ENCODE assay signal across 15 mouse cellular contexts in the genomic region with DNA sequence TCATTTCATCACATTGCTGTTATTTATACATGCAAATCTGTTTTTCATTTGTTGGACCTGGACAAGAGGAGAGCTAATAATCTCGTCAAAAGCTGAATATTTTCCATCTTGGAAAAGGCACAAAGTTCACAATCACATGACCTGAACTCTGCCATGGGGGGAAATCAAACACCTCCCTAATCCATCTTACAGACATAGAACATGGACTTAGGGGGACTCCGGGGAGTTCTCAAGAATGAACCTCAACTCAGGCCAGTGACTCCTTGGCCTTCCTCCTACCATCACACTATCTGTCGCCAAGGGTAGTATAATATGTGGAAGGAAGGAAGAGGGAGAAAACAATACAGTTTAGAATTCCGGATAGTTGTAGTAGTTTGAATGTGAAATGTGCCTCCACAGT.
"Had no signal": no experiment of that assay in that cellular context is flagged by ENCODE, and none has a peak within 500 bp of the region (broad histone marks: within the 10 kb centered on the region; RNA-seq: fewer than 3 reads in every experiment).

No protein-coding gene starts in this region.

- H3K4me3 ChIP-seq: layer of hippocampus, adult 2 months; megakaryocyte, embryonic 14.5 days; midbrain, embryonic 10.5 days; midbrain, embryonic 13.5 days; myocyte; neural tube, embryonic 13.5 days had no signal

- H3K27ac ChIP-seq: kidney, postnatal 0 days; layer of hippocampus, adult 2 months; liver, embryonic 14.5 days; midbrain, embryonic 10.5 days; midbrain, embryonic 13.5 days; neural tube, embryonic 13.5 days had no signal

- DNase-seq: kidney, postnatal 25 days; layer of hippocampus, adult 9-11 months; liver, postnatal 0 days; lung, embryonic 14.5 days; right cerebral cortex, postnatal 25 days; thymus, adult 18-20 months; thymus, postnatal 36 days had no signal
